Mouse (Mus musculus) hindbrain, embryonic 15.5 days (tissue): ENCODE measurements around the gene Pga5. TPM values are rescaled to one million over a fixed set of nuclear protein-coding genes. Genes with fewer than 3 reads are reported as not detected.
A peak's percentile ranks its signal among the peaks of the same experiment; 100 is the strongest.

Experiments
- ATAC-seq: fragments of 200-750 bp; cut with Nextera tagmentation; 2 replicates; pipeline ENCODE4 v1.8.0; 2017; ENCODE audit warnings: low read depth, moderate number of reproducible peaks, moderate TSS enrichment; ENCODE audit not compliant: low FRiP score
- H3K27ac ChIP-seq: fragments of 300-500 bp; sonication (generic); replicated peaks from 2 replicates; pipeline ENCODE4 v1.5.1; 2015; ENCODE audit warnings: mild to moderate bottlenecking, inconsistent platforms
- H3K27me3 ChIP-seq: fragments of 300-500 bp; sonication (generic); 2 replicates; pipeline ENCODE4 v1.6.1; 2015; ENCODE audit warnings: control low read depth, inconsistent platforms
- H3K36me3 ChIP-seq: fragments of 300-500 bp; sonication (generic); 2 replicates; pipeline ENCODE4 v1.6.1; 2015; ENCODE audit warnings: control low read depth, inconsistent platforms
- H3K4me1 ChIP-seq: fragments of 300-500 bp; sonication (generic); replicated peaks from 2 replicates; pipeline ENCODE4 v1.6.1; 2015; ENCODE audit warnings: control low read depth, inconsistent platforms
- H3K4me2 ChIP-seq: fragments of 300-500 bp; sonication (generic); 2 replicates; pipeline ENCODE4 v1.6.1; 2015; ENCODE audit warnings: moderate library complexity, mild to moderate bottlenecking, inconsistent platforms
- H3K4me3 ChIP-seq: fragments of 300-500 bp; sonication (generic); 2 replicates; pipeline ENCODE4 v1.5.1; 2015; ENCODE audit warnings: mild to moderate bottlenecking, inconsistent platforms
- H3K9ac ChIP-seq: fragments of 300-500 bp; sonication (generic); 2 replicates; pipeline ENCODE4 v1.6.1; 2015; ENCODE audit warnings: inconsistent platforms
- H3K9me3 ChIP-seq: fragments of 300-500 bp; sonication (generic); 2 replicates; pipeline ENCODE4 v1.6.1; 2016; ENCODE audit warnings: control low read depth, inconsistent platforms
- WGBS: fragments of 180-500 bp; shearing (Covaris S2); methylation state at CpG from one replicate; pipeline ENCODE4 v1.1.7; 2015; 5-methylcytosine and 5-hydroxymethylcytosine counted together
- polyA plus RNA-seq: library from polyadenylated mRNA; unstranded; fragments of >200 nt; fragmentation: Nextera tagmentation; extraction: Ambion mirVana; gene quantifications from 2 replicates; pipeline ENCODE4 v1.2.1, GENCODE M21; 2015

The Pga5 gene
- polyA plus RNA-seq, 1 experiment from 2014 or later = not detected

GRCm38 (mm10) chr19:10661919-10662318 lies 16.0 kb downstream of the Pga5 start:
- ATAC-seq = no peak
- H3K9ac ChIP-seq = no peak overlapping the region
- no peak overlapping the region for H3K27ac ChIP-seq
- H3K4me3 ChIP-seq = no peak overlapping the region
- H3K27me3 ChIP-seq = no peaks in the 10 kb centered on the region
- H3K9me3 ChIP-seq = no peaks in the 10 kb centered on the region
- H3K4me1 ChIP-seq = no peaks in the 10 kb centered on the region
- no peaks in the 10 kb centered on the region for H3K36me3 ChIP-seq
- no peak overlapping the region for H3K4me2 ChIP-seq
- 93% methylated on average over 2 of the region's 2 CpGs for WGBS

GRCm38 (mm10) chr19:10661373-10661772 lies 16.5 kb downstream of the Pga5 start:
- Histone ChIP-seq H3K27ac (no peak overlapping the region), H3K4me2 (no peak overlapping the region), H3K4me1 (no peaks in the 10 kb centered on the region), H3K4me3 (no peak overlapping the region), H3K36me3 (no peaks in the 10 kb centered on the region), H3K9ac (no peak overlapping the region), H3K9me3 (no peaks in the 10 kb centered on the region), H3K27me3 (no peaks in the 10 kb centered on the region)
- WGBS = 77% methylated on average over 5 of the region's 5 CpGs
- no peak for ATAC-seq

- Histone ChIP-seq H3K4me1 (no peaks in the 10 kb centered on the region), H3K9me3 (no peaks in the 10 kb centered on the region), H3K27me3 (no peaks in the 10 kb centered on the region), H3K4me3 (no peak overlapping the region), H3K27ac (no peak overlapping the region), H3K4me2 (no peak overlapping the region), H3K9ac (no peak overlapping the region), H3K36me3 (no peaks in the 10 kb centered on the region)
- whole genome bisulfite sequencing = 80% methylated on average over 2 of the region's 2 CpGs
- ATAC-seq = no peak
Measured at GRCm38 (mm10) chr19:10658406-10658805, 19.5 kb downstream of the Pga5 start.

- Histone ChIP-seq H3K36me3 (no peaks in the 10 kb centered on the region), H3K9ac (no peak overlapping the region), H3K9me3 (no peaks in the 10 kb centered on the region), H3K4me2 (no peak overlapping the region), H3K4me1 (no peaks in the 10 kb centered on the region), H3K27me3 (no peaks in the 10 kb centered on the region), H3K4me3 (no peak overlapping the region), H3K27ac (no peak overlapping the region)
- WGBS = 89% methylated on average over 5 of the region's 5 CpGs
- ATAC-seq = no peak
Measured at GRCm38 (mm10) chr19:10657742-10658141, 20.1 kb downstream of the Pga5 start.

GRCm38 (mm10) chr19:10656058-10656457 lies 21.8 kb downstream of the Pga5 start:
- Histone ChIP-seq H3K9ac (no peak overlapping the region), H3K36me3 (no peaks in the 10 kb centered on the region), H3K4me2 (no peak overlapping the region), H3K27me3 (no peaks in the 10 kb centered on the region), H3K9me3 (no peaks in the 10 kb centered on the region), H3K4me3 (no peak overlapping the region), H3K4me1 (no peaks in the 10 kb centered on the region), H3K27ac (no peak overlapping the region)
- no peak for ATAC-seq
- WGBS = 54% methylated on average over 3 of the region's 3 CpGs

- no peak overlapping the region for H3K4me3 ChIP-seq
- ATAC-seq = no peak
- H3K27me3 ChIP-seq = no peaks in the 10 kb centered on the region
- H3K9me3 ChIP-seq = no peaks in the 10 kb centered on the region
- no peak overlapping the region for H3K27ac ChIP-seq
- no peak overlapping the region for H3K4me2 ChIP-seq
- WGBS = 79% methylated on average over 8 of the region's 8 CpGs
- H3K9ac ChIP-seq = no peak overlapping the region
- no peaks in the 10 kb centered on the region for H3K36me3 ChIP-seq
- no peaks in the 10 kb centered on the region for H3K4me1 ChIP-seq
Measured at GRCm38 (mm10) chr19:10648156-10648555, 29.7 kb downstream of the Pga5 start.

- Histone ChIP-seq H3K9me3 (no peaks in the 10 kb centered on the region), H3K27ac (no peak overlapping the region), H3K4me2 (no peak overlapping the region), H3K27me3 (no peaks in the 10 kb centered on the region), H3K4me3 (no peak overlapping the region), H3K9ac (no peak overlapping the region), H3K36me3 (no peaks in the 10 kb centered on the region), H3K4me1 (no peaks in the 10 kb centered on the region)
- ATAC-seq = no peak
- 84% methylated on average over 2 of the region's 2 CpGs for WGBS
Measured at GRCm38 (mm10) chr19:10645616-10646015, 32.3 kb downstream of the Pga5 start.

GRCm38 (mm10) chr19:10640589-10641378 lies 37.1 kb downstream of the Pga5 start:
- no peaks in the 10 kb centered on the region for H3K36me3 ChIP-seq
- H3K9me3 ChIP-seq = no peaks in the 10 kb centered on the region
- H3K4me2 ChIP-seq = no peak overlapping the region
- H3K4me1 ChIP-seq = no peaks in the 10 kb centered on the region
- no peak overlapping the region for H3K4me3 ChIP-seq
- H3K27me3 ChIP-seq = no peaks in the 10 kb centered on the region
- ATAC-seq = no peak
- H3K27ac ChIP-seq = no peak overlapping the region
- WGBS = 54% methylated on average over 13 of the region's 13 CpGs
- no peak overlapping the region for H3K9ac ChIP-seq

- 15% methylated on average over 5 of the region's 5 CpGs for WGBS
Measured at GRCm38 (mm10) chr19:10640080-10640479, 37.8 kb downstream of the Pga5 start.

GRCm38 (mm10) chr19:10637840-10638239 lies 40.0 kb downstream of the Pga5 start:
- Histone ChIP-seq H3K4me1 (peaks cover 17% of the 10 kb centered on the region), H3K27ac (no peak overlapping the region), H3K36me3 (no peaks in the 10 kb centered on the region), H3K27me3 (no peaks in the 10 kb centered on the region), H3K4me2 (no peak overlapping the region), H3K9ac (no peak overlapping the region), H3K4me3 (no peak overlapping the region), H3K9me3 (no peaks in the 10 kb centered on the region)
- ATAC-seq = no peak
- 69% methylated on average over 7 of the region's 7 CpGs for WGBS

More at GRCm38 (mm10) chr19:10640080-10640479, 37.8 kb downstream of the Pga5 start:
- no peaks in the 10 kb centered on the region for H3K36me3 ChIP-seq
- ATAC-seq = no peak
- H3K4me2 ChIP-seq = no peak overlapping the region
- peaks cover 5% of the 10 kb centered on the region for H3K4me1 ChIP-seq
- H3K4me3 ChIP-seq = no peak overlapping the region
- no peak overlapping the region for H3K27ac ChIP-seq
- H3K9ac ChIP-seq = no peak overlapping the region
- H3K9me3 ChIP-seq = no peaks in the 10 kb centered on the region
- H3K27me3 ChIP-seq = no peaks in the 10 kb centered on the region

GRCm38 (mm10) chr19:10634872-10635318 lies 43.0 kb downstream of the Pga5 start:
- WGBS = 5% methylated on average over 21 of the region's 21 CpGs
- Histone ChIP-seq H3K27ac (no peak overlapping the region), H3K4me2 (peak overlapping the region; percentile 89), H3K4me1 (peaks cover 17% of the 10 kb centered on the region), H3K27me3 (no peaks in the 10 kb centered on the region), H3K9me3 (no peaks in the 10 kb centered on the region), H3K9ac (peak overlapping the region; percentile 41), H3K36me3 (peaks cover 6% of the 10 kb centered on the region), H3K4me3 (peak overlapping the region; percentile 42)
- peak; percentile 90 for ATAC-seq

GRCm38 (mm10) chr19:10634106-10634871 lies 43.6 kb downstream of the Pga5 start, which contains the start of gene Vwce:
Gene Vwce (plus strand): TSS chr19:10634213.
- Histone ChIP-seq H3K9me3 (no peaks in the 10 kb centered on the region), H3K4me1 (peaks cover 17% of the 10 kb centered on the region), H3K4me2 (peak within 1 kb of the TSS; percentile 89), H3K36me3 (peaks cover 12% of the 10 kb centered on the region), H3K27ac (no peak within 1 kb of the TSS), H3K4me3 (peak within 1 kb of the TSS; percentile 42), H3K27me3 (no peaks in the 10 kb centered on the region), H3K9ac (peak within 1 kb of the TSS; percentile 41)
- WGBS = 2% methylated on average over 32 of the region's 32 CpGs
- peak; percentile 87 for ATAC-seq
